Mouse (Mus musculus) midbrain, embryonic 10.5 days (tissue): ENCODE measurements around the gene Olfr588-ps1. TPM values are rescaled to one million over a fixed set of nuclear protein-coding genes. Genes with fewer than 3 reads are reported as not detected.
"Not testable (repeated sequence)": the region's sequence is repeated elsewhere in the genome, so short reads cannot be mapped to it uniquely, and the experiment has no call there.

Experiments used
- DNase-seq: peaks from one replicate; pipeline ENCODE4 v3.0.0-alpha.2; 2017; ENCODE audit warnings: low spot score
- H3K27ac ChIP-seq: fragments of 300-500 bp; sonication (generic); replicated peaks from 2 replicates; pipeline ENCODE4 v1.5.1; 2016; ENCODE audit warnings: mild to moderate bottlenecking
- H3K27me3 ChIP-seq: fragments of 300-500 bp; sonication (generic); 2 replicates; pipeline ENCODE4 v1.6.1; 2016; ENCODE audit warnings: low read depth, mild to moderate bottlenecking; ENCODE audit not compliant: poor library complexity, severe bottlenecking
- H3K36me3 ChIP-seq: fragments of 300-500 bp; sonication (generic); 2 replicates; pipeline ENCODE4 v1.6.1; 2016; ENCODE audit warnings: mild to moderate bottlenecking, moderate library complexity
- H3K4me1 ChIP-seq: fragments of 300-500 bp; sonication (generic); 2 replicates; pipeline ENCODE4 v1.6.1; 2016
- H3K4me3 ChIP-seq: fragments of 300-500 bp; sonication (generic); 2 replicates; pipeline ENCODE4 v1.5.1; 2016; ENCODE audit warnings: mild to moderate bottlenecking, moderate library complexity
- H3K9me3 ChIP-seq: fragments of 300-500 bp; sonication (generic); replicated peaks from 2 replicates; pipeline ENCODE4 v1.6.1; 2016; ENCODE audit warnings: mild to moderate bottlenecking
- WGBS: fragments of 180-500 bp; shearing (Covaris S2); methylation state at CpG from one replicate; pipeline ENCODE4 v1.1.7; 2016; 5-methylcytosine and 5-hydroxymethylcytosine counted together
- polyA plus RNA-seq: library from polyadenylated mRNA; unstranded; fragments of >200 nt; fragmentation: Nextera tagmentation; extraction: Ambion mirVana; gene quantifications from 2 replicates; pipeline ENCODE4 v1.2.1, GENCODE M21; 2016

Olfr588-ps1 gene
- not detected in 2 replicates for polyA plus RNA-seq

DNA sequence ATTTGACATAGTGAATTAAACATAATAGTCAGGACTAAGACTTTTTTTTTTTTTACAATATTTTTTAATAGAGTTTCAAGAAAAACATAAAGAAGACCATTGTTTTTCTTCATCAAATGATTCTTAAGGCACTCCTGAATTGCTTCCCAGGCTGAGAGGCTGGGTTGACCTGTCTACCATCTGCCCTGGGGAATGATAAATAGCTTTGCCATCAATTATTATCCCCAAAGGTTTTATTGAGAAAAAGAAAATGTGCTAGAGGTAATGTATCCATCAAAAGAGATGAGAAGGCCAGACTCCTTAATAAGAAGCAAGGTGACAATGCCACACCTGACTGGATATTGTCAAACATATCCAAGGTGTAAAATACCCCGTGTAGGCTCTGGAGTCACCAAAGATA is at the start of gene Olfr588-ps1:
Gene Olfr588-ps1, plus strand, starts transcription at position 301 of the 400 bp plus-strand sequence.
- Histone ChIP-seq H3K4me3 (no peak within 1 kb of the TSS), H3K4me1 (no peaks in the 10 kb centered on the region), H3K27ac (no peak within 1 kb of the TSS), H3K36me3 (no peaks in the 10 kb centered on the region), H3K9me3 (no peaks in the 10 kb centered on the region), H3K27me3 (no peaks in the 10 kb centered on the region)
- no peak for DNase-seq
- 89% methylated on average over 1 of the region's 1 CpGs for WGBS

- 97% methylated on average over 1 of the region's 1 CpGs for WGBS
- Histone ChIP-seq H3K4me1 (no peaks in the 10 kb centered on the region), H3K27ac (no peak within 1 kb of the TSS), H3K9me3 (no peaks in the 10 kb centered on the region), H3K27me3 (no peaks in the 10 kb centered on the region), H3K36me3 (no peaks in the 10 kb centered on the region), H3K4me3 (no peak within 1 kb of the TSS)
- DNase-seq, result no peak
Observed at GRCm38 (mm10) chr7:103097420-103097819, 43.3 kb upstream of the Olfr588-ps1 start, which contains the start of gene Olfr585. TSS of gene Olfr585 (plus strand) at chr7:103097720.

- H3K27ac ChIP-seq, result no peak overlapping the region
- no peaks in the 10 kb centered on the region for H3K36me3 ChIP-seq
- H3K4me1 ChIP-seq, result no peaks in the 10 kb centered on the region
- DNase-seq, result no peak
- H3K9me3 ChIP-seq, result no peaks in the 10 kb centered on the region
- H3K4me3 ChIP-seq, result no peak overlapping the region
- H3K27me3 ChIP-seq, result no peaks in the 10 kb centered on the region
- 52% methylated on average over 3 of the region's 3 CpGs for WGBS
Observed at GRCm38 (mm10) chr7:103119406-103119805, 21.3 kb upstream of the Olfr588-ps1 start.

GRCm38 (mm10) chr7:103125538-103125937 is 15.1 kb upstream of the Olfr588-ps1 start, which contains the start of gene Olfr586:
TSS of gene Olfr586 (minus strand) at chr7:103125638.
- Histone ChIP-seq H3K27me3 (no peaks in the 10 kb centered on the region), H3K4me1 (no peaks in the 10 kb centered on the region)
- 91% methylated on average over 3 of the region's 3 CpGs for WGBS

DNA sequence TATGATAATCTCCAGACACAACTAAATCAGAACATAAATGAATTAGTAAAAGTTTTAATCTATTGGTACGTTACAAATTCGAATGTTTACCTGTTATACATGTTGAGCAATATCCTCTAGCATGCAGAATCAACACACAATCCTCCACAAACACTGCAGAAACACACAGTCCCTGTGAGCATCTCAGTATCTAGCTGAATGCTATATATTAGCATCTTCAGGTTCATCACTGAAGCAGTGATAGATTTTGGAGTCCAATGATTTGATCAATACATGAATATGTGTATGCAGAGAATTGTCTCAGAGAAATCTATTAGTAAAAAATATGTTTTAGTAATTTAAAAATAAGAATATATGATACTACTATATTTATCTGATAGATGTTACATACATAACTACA is 15.6 kb downstream of the Olfr588-ps1 start, which contains the start of gene Olfr589:
Gene Olfr589, minus strand, starts transcription at position 101 of the 400 bp plus-strand sequence.
- H3K4me3 ChIP-seq, result no peak within 1 kb of the TSS
- H3K27me3 ChIP-seq, result no peaks in the 10 kb centered on the region
- no peaks in the 10 kb centered on the region for H3K36me3 ChIP-seq
- H3K9me3 ChIP-seq, result no peaks in the 10 kb centered on the region
- H3K4me1 ChIP-seq, result no peaks in the 10 kb centered on the region
- H3K27ac ChIP-seq, result no peak within 1 kb of the TSS
- DNase-seq, result no peak
- WGBS, result 82% methylated on average over 2 of the region's 2 CpGs

More at GRCm38 (mm10) chr7:103125538-103125937, 15.1 kb upstream of the Olfr588-ps1 start, which contains the start of gene Olfr586:
- DNase-seq, result no peak
- Histone ChIP-seq H3K9me3 (no peaks in the 10 kb centered on the region), H3K27ac (no peak within 1 kb of the TSS), H3K36me3 (no peaks in the 10 kb centered on the region), H3K4me3 (no peak within 1 kb of the TSS)

- H3K9me3 ChIP-seq, result no peaks in the 10 kb centered on the region
- H3K4me3 ChIP-seq, result no peak overlapping the region
- H3K27ac ChIP-seq, result no peak overlapping the region
- WGBS, result 82% methylated on average over 5 of the region's 5 CpGs
- H3K36me3 ChIP-seq, result no peaks in the 10 kb centered on the region
- DNase-seq, result no peak
- no peaks in the 10 kb centered on the region for H3K27me3 ChIP-seq
- H3K4me1 ChIP-seq, result no peaks in the 10 kb centered on the region
Observed at GRCm38 (mm10) chr7:103169697-103170096, 29.0 kb downstream of the Olfr588-ps1 start.

- H3K4me1 ChIP-seq, result no peaks in the 10 kb centered on the region
- DNase-seq, result no peak
- H3K27ac ChIP-seq, result no peak within 1 kb of the TSS
- H3K27me3 ChIP-seq, result no peaks in the 10 kb centered on the region
- peaks cover 3% of the 10 kb centered on the region; the same call in 1 of the 2 replicates for H3K9me3 ChIP-seq
- H3K36me3 ChIP-seq, result no peaks in the 10 kb centered on the region
- 78% methylated on average over 1 of the region's 1 CpGs for WGBS
- H3K4me3 ChIP-seq, result no peak within 1 kb of the TSS
Observed at GRCm38 (mm10) chr7:103178240-103178639, 37.6 kb downstream of the Olfr588-ps1 start, which contains the start of gene Olfr591. TSS of gene Olfr591 (minus strand) at chr7:103178340.

GRCm38 (mm10) chr7:103184503-103184902 is 43.8 kb downstream of the Olfr588-ps1 start, which contains the start of gene Olfr592:
TSS of gene Olfr592 (plus strand) at chr7:103184803.
- WGBS, result 96% methylated on average over 1 of the region's 1 CpGs
- not testable (repeated sequence) for H3K27ac ChIP-seq, H3K4me3 ChIP-seq, H3K9me3 ChIP-seq, DNase-seq, H3K36me3 ChIP-seq, H3K27me3 ChIP-seq, H3K4me1 ChIP-seq

Other genes with a start within 250 kb of the Olfr588-ps1 start
- not detected in 2 replicates for gene Olfr569, start 250.0 kb upstream of the Olfr588-ps1 start, polyA plus RNA-seq
- not detected in 2 replicates for gene Olfr570, start 246.3 kb upstream of the Olfr588-ps1 start, polyA plus RNA-seq
- not detected in 2 replicates for gene Olfr571, start 223.3 kb upstream of the Olfr588-ps1 start, polyA plus RNA-seq
- gene Olfr572, start 216.5 kb upstream of the Olfr588-ps1 start, polyA plus RNA-seq, result not detected in 2 replicates
- gene Olfr573-ps1, start 198.3 kb upstream of the Olfr588-ps1 start, polyA plus RNA-seq, result not detected in 2 replicates
- not detected in 2 replicates for gene Olfr574, start 192.4 kb upstream of the Olfr588-ps1 start, polyA plus RNA-seq
- not detected in 2 replicates for gene Olfr575, start 182.1 kb upstream of the Olfr588-ps1 start, polyA plus RNA-seq
- gene Olfr576, start 178.2 kb upstream of the Olfr588-ps1 start, polyA plus RNA-seq, result not detected in 2 replicates
- not detected in 2 replicates for gene Olfr577, start 164.9 kb upstream of the Olfr588-ps1 start, polyA plus RNA-seq
- not detected in 2 replicates for gene Olfr578, start 151.6 kb upstream of the Olfr588-ps1 start, polyA plus RNA-seq
- not detected in 2 replicates for gene Olfr582, start 102.9 kb upstream of the Olfr588-ps1 start, polyA plus RNA-seq
- gene Olfr583, start 89.6 kb upstream of the Olfr588-ps1 start, polyA plus RNA-seq, result not detected in 2 replicates
- gene Olfr584, start 59.0 kb upstream of the Olfr588-ps1 start, polyA plus RNA-seq, result not detected in 2 replicates
- gene Olfr585, start 43.2 kb upstream of the Olfr588-ps1 start, polyA plus RNA-seq, result not detected in 2 replicates
- not detected in 2 replicates for gene Olfr586, start 15.2 kb upstream of the Olfr588-ps1 start, polyA plus RNA-seq
- gene Olfr589, start 15.5 kb downstream of the Olfr588-ps1 start, polyA plus RNA-seq, result not detected in 2 replicates
- gene Olfr591, start 37.5 kb downstream of the Olfr588-ps1 start, polyA plus RNA-seq, result not detected in 2 replicates
- gene Olfr592, start 43.9 kb downstream of the Olfr588-ps1 start, polyA plus RNA-seq, result not detected in 2 replicates
- not detected in 2 replicates for gene Olfr593, start 71.0 kb downstream of the Olfr588-ps1 start, polyA plus RNA-seq
- gene Olfr594, start 76.1 kb downstream of the Olfr588-ps1 start, polyA plus RNA-seq, result not detected in 2 replicates
- gene Usp17ld, start 111.6 kb downstream of the Olfr588-ps1 start, polyA plus RNA-seq, result not detected in 2 replicates
- not detected in 2 replicates for gene Olfr596, start 164.8 kb downstream of the Olfr588-ps1 start, polyA plus RNA-seq
- gene Olfr597, start 175.4 kb downstream of the Olfr588-ps1 start, polyA plus RNA-seq, result not detected in 2 replicates
- gene Olfr598, start 182.7 kb downstream of the Olfr588-ps1 start, polyA plus RNA-seq, result not detected in 2 replicates
- not detected in 2 replicates for gene Olfr599, start 195.0 kb downstream of the Olfr588-ps1 start, polyA plus RNA-seq
- gene Olfr600, start 208.8 kb downstream of the Olfr588-ps1 start, polyA plus RNA-seq, result not detected in 2 replicates
- not detected in 2 replicates for gene Olfr601, start 221.8 kb downstream of the Olfr588-ps1 start, polyA plus RNA-seq
- gene Olfr603, start 245.3 kb downstream of the Olfr588-ps1 start, polyA plus RNA-seq, result not detected in 2 replicates